Mouse (Mus musculus) cerebellum, adult 11 months (tissue): ENCODE data around the gene Egfem1.

ENCODE experiments used
- DNase-seq: peaks from one replicate; pipeline ENCODE4 v3.0.0; 2022

Gene Egfem1

GRCm38 (mm10) chr3:29366907-29367306 lies 285.1 kb downstream of the Egfem1 start:
- no peak for DNase-seq

- DNase-seq: no peak
Measured at GRCm38 (mm10) chr3:29370519-29370918, 288.7 kb downstream of the Egfem1 start.

GRCm38 (mm10) chr3:29381255-29381654 lies 299.4 kb downstream of the Egfem1 start:
- DNase-seq: no peak

- no peak for DNase-seq
Measured at GRCm38 (mm10) chr3:29399064-29399463, 317.2 kb downstream of the Egfem1 start.

- no peak for DNase-seq
Measured at GRCm38 (mm10) chr3:29421634-29422033, 339.8 kb downstream of the Egfem1 start.

GRCm38 (mm10) chr3:29432109-29433091 lies 350.6 kb downstream of the Egfem1 start:
- no peak for DNase-seq

- no peak for DNase-seq
Measured at GRCm38 (mm10) chr3:29443024-29443423, 361.2 kb downstream of the Egfem1 start.

GRCm38 (mm10) chr3:29444661-29445060 lies 362.8 kb downstream of the Egfem1 start:
- no peak for DNase-seq

- no peak for DNase-seq
Measured at GRCm38 (mm10) chr3:29446081-29446480, 364.3 kb downstream of the Egfem1 start.

- no peak for DNase-seq
Measured at GRCm38 (mm10) chr3:29448829-29449406, 367.1 kb downstream of the Egfem1 start.

- no peak for DNase-seq
Measured at GRCm38 (mm10) chr3:29498211-29498610, 416.4 kb downstream of the Egfem1 start.

GRCm38 (mm10) chr3:29499188-29499587 lies 417.4 kb downstream of the Egfem1 start:
- no peak for DNase-seq

GRCm38 (mm10) chr3:29525298-29525962 lies 443.6 kb downstream of the Egfem1 start:
- DNase-seq: no peak

- no peak for DNase-seq
Measured at GRCm38 (mm10) chr3:29525963-29526301, 444.1 kb downstream of the Egfem1 start.

- DNase-seq: no peak
Measured at GRCm38 (mm10) chr3:29539211-29539610, 457.4 kb downstream of the Egfem1 start.

GRCm38 (mm10) chr3:29539902-29540301 lies 458.1 kb downstream of the Egfem1 start:
- no peak for DNase-seq

GRCm38 (mm10) chr3:29541477-29542079 lies 459.8 kb downstream of the Egfem1 start:
- no peak for DNase-seq

GRCm38 (mm10) chr3:29544056-29544455 lies 462.2 kb downstream of the Egfem1 start:
- DNase-seq: no peak

GRCm38 (mm10) chr3:29563171-29563570 lies 481.3 kb downstream of the Egfem1 start:
- no peak for DNase-seq

GRCm38 (mm10) chr3:29578055-29578860 lies 496.4 kb downstream of the Egfem1 start:
- no peak for DNase-seq

- no peak for DNase-seq
Measured at GRCm38 (mm10) chr3:29582749-29583148, 500.9 kb downstream of the Egfem1 start.

GRCm38 (mm10) chr3:29602140-29602539 lies 520.3 kb downstream of the Egfem1 start:
- no peak for DNase-seq
